Mouse (Mus musculus) neural tube, embryonic 14.5 days (tissue): ENCODE results near the gene Plau. TPM values are rescaled to one million over a fixed set of nuclear protein-coding genes. Genes with fewer than 3 reads are reported as not detected.

Source experiments
- ATAC-seq: fragments of 200-750 bp; cut with Nextera tagmentation; 2 replicates; pipeline ENCODE4 v1.8.0; 2017; ENCODE audit warnings: low read depth, mild to moderate bottlenecking, moderate TSS enrichment, moderate library complexity
- H3K27ac ChIP-seq: fragments of 300-500 bp; sonication (generic); 2 replicates; pipeline ENCODE4 v1.5.1; 2014; ENCODE audit warnings: low read depth, mild to moderate bottlenecking, control low read depth, low read length, moderate library complexity, mixed read lengths
- H3K27me3 ChIP-seq: fragments of 300-500 bp; sonication (generic); 2 replicates; pipeline ENCODE4 v1.6.1; 2014; ENCODE audit warnings: low read length; ENCODE audit not compliant: control insufficient read depth, insufficient read depth
- H3K36me3 ChIP-seq: fragments of 300-500 bp; sonication (generic); 2 replicates; pipeline ENCODE4 v1.6.1; 2014; ENCODE audit warnings: low read length, mixed read lengths; ENCODE audit not compliant: control insufficient read depth, insufficient read depth
- H3K4me1 ChIP-seq: fragments of 300-500 bp; sonication (generic); 2 replicates; pipeline ENCODE4 v1.6.1; 2014; ENCODE audit warnings: low read length; ENCODE audit not compliant: control insufficient read depth, insufficient read depth
- H3K4me2 ChIP-seq: fragments of 300-500 bp; sonication (generic); 2 replicates; pipeline ENCODE4 v1.6.1; 2014; ENCODE audit warnings: mild to moderate bottlenecking, low read depth, low read length, control low read depth
- H3K4me3 ChIP-seq: fragments of 300-500 bp; sonication (generic); 2 replicates; pipeline ENCODE4 v1.5.1; 2014; ENCODE audit warnings: low read depth, low read length, control low read depth, mixed read lengths
- H3K9ac ChIP-seq: fragments of 300-500 bp; sonication (generic); replicated peaks from 2 replicates; pipeline ENCODE4 v1.6.1; 2014; ENCODE audit warnings: low read depth, mild to moderate bottlenecking, control low read depth, low read length, mixed read lengths
- H3K9me3 ChIP-seq: fragments of 300-500 bp; sonication (generic); 2 replicates; pipeline ENCODE4 v1.6.1; 2016; ENCODE audit warnings: low read length; ENCODE audit not compliant: control insufficient read depth
- WGBS: fragments of 180-500 bp; shearing (Covaris S2); extraction: QIAGEN DNeasy Blood & Tissue Kit; methylation state at CpG from one replicate; pipeline ENCODE4 v1.1.7; 2014; 5-methylcytosine and 5-hydroxymethylcytosine counted together
- polyA plus RNA-seq: library from polyadenylated mRNA; unstranded; fragments of >200 nt; fragmentation: Nextera tagmentation; extraction: Ambion mirVana; gene quantifications from 2 replicates; pipeline ENCODE4 v1.2.1, GENCODE M21; 2014

Plau gene
- polyA plus RNA-seq, 1 experiment from 2014 or later = 0.19 TPM

GRCm38 (mm10) chr14:20866365-20866764 is 29.9 kb downstream of the Plau start:
- H3K9ac ChIP-seq = no peak overlapping the region
- no peaks in the 10 kb centered on the region for H3K4me1 ChIP-seq
- 98% methylated on average over 7 of the region's 7 CpGs for WGBS
- H3K4me2 ChIP-seq = no peak overlapping the region
- no peaks in the 10 kb centered on the region for H3K27me3 ChIP-seq
- no peak for ATAC-seq
- H3K27ac ChIP-seq = no peak overlapping the region
- no peaks in the 10 kb centered on the region for H3K36me3 ChIP-seq
- no peak overlapping the region for H3K4me3 ChIP-seq
- no peaks in the 10 kb centered on the region for H3K9me3 ChIP-seq

- no peak for ATAC-seq
- 91% methylated on average over 3 of the region's 3 CpGs for WGBS
These were observed 33.6 kb downstream of the Plau start for GRCm38 (mm10) chr14:20870110-20870509.

GRCm38 (mm10) chr14:20871495-20871894 is 35.0 kb downstream of the Plau start:
- Histone ChIP-seq H3K4me2 (no peak overlapping the region), H3K27ac (no peak overlapping the region), H3K36me3 (no peaks in the 10 kb centered on the region), H3K9ac (no peak overlapping the region), H3K4me1 (no peaks in the 10 kb centered on the region), H3K4me3 (no peak overlapping the region), H3K9me3 (no peaks in the 10 kb centered on the region), H3K27me3 (no peaks in the 10 kb centered on the region)
- 88% methylated on average over 1 of the region's 1 CpGs for WGBS
- no peak for ATAC-seq

More at GRCm38 (mm10) chr14:20870110-20870509, 33.6 kb downstream of the Plau start:
- H3K4me2 ChIP-seq = no peak overlapping the region
- H3K9ac ChIP-seq = no peak overlapping the region
- no peaks in the 10 kb centered on the region for H3K9me3 ChIP-seq
- no peaks in the 10 kb centered on the region for H3K4me1 ChIP-seq
- H3K27ac ChIP-seq = no peak overlapping the region
- H3K4me3 ChIP-seq = no peak overlapping the region
- H3K36me3 ChIP-seq = no peaks in the 10 kb centered on the region
- no peaks in the 10 kb centered on the region for H3K27me3 ChIP-seq

GRCm38 (mm10) chr14:20873307-20873706 is 36.8 kb downstream of the Plau start:
- ATAC-seq = no peak
- no peak overlapping the region for H3K4me3 ChIP-seq
- no peaks in the 10 kb centered on the region for H3K27me3 ChIP-seq
- 4% methylated on average over 8 of the region's 8 CpGs for WGBS
- no peaks in the 10 kb centered on the region for H3K4me1 ChIP-seq
- H3K27ac ChIP-seq = no peak overlapping the region
- H3K9me3 ChIP-seq = no peaks in the 10 kb centered on the region
- no peaks in the 10 kb centered on the region for H3K36me3 ChIP-seq
- no peak overlapping the region for H3K4me2 ChIP-seq
- H3K9ac ChIP-seq = no peak overlapping the region

- H3K4me1 ChIP-seq = no peaks in the 10 kb centered on the region
- 63% methylated on average over 6 of the region's 6 CpGs for WGBS
- no peaks in the 10 kb centered on the region for H3K9me3 ChIP-seq
- no peak overlapping the region for H3K4me3 ChIP-seq
- H3K4me2 ChIP-seq = no peak overlapping the region
- H3K27me3 ChIP-seq = no peaks in the 10 kb centered on the region
- no peak for ATAC-seq
- H3K27ac ChIP-seq = no peak overlapping the region
- no peaks in the 10 kb centered on the region for H3K36me3 ChIP-seq
- no peak overlapping the region for H3K9ac ChIP-seq
These were observed 37.5 kb downstream of the Plau start for GRCm38 (mm10) chr14:20873931-20874330.

GRCm38 (mm10) chr14:20884691-20885090 is 48.2 kb downstream of the Plau start:
- Histone ChIP-seq H3K4me3 (no peak overlapping the region), H3K4me2 (no peak overlapping the region), H3K27me3 (no peaks in the 10 kb centered on the region), H3K4me1 (0 out of 2 replicates have a peak, but pooled peaks cover 3% of the 10 kb centered on the region), H3K9me3 (no peaks in the 10 kb centered on the region), H3K27ac (no peak overlapping the region), H3K9ac (no peak overlapping the region), H3K36me3 (no peaks in the 10 kb centered on the region)
- ATAC-seq = no peak
- 84% methylated on average over 5 of the region's 5 CpGs for WGBS

GRCm38 (mm10) chr14:20885091-20885888 is 48.8 kb downstream of the Plau start:
- 45% methylated on average over 10 of the region's 10 CpGs for WGBS
- 0 out of 2 replicates have a peak, but pooled peaks cover 3% of the 10 kb centered on the region for H3K4me1 ChIP-seq
- H3K9me3 ChIP-seq = no peaks in the 10 kb centered on the region
- H3K9ac ChIP-seq = no peak overlapping the region
- H3K27me3 ChIP-seq = no peaks in the 10 kb centered on the region
- no peak overlapping the region for H3K4me3 ChIP-seq
- no peaks in the 10 kb centered on the region for H3K36me3 ChIP-seq
- no peak overlapping the region for H3K27ac ChIP-seq
- H3K4me2 ChIP-seq = no peak overlapping the region
- ATAC-seq = no peak

GRCm38 (mm10) chr14:20886266-20886665 is 49.8 kb downstream of the Plau start:
- no peak overlapping the region for H3K4me3 ChIP-seq
- H3K4me2 ChIP-seq = no peak overlapping the region
- 0 out of 2 replicates have a peak, but pooled peaks cover 3% of the 10 kb centered on the region for H3K4me1 ChIP-seq
- no peak overlapping the region for H3K27ac ChIP-seq
- no peak overlapping the region for H3K9ac ChIP-seq
- H3K9me3 ChIP-seq = no peaks in the 10 kb centered on the region
- no peaks in the 10 kb centered on the region for H3K27me3 ChIP-seq
- ATAC-seq = no peak
- 36% methylated on average over 4 of the region's 4 CpGs for WGBS
- no peaks in the 10 kb centered on the region for H3K36me3 ChIP-seq

- ATAC-seq = no peak
- no peaks in the 10 kb centered on the region for H3K9me3 ChIP-seq
- no peaks in the 10 kb centered on the region for H3K27me3 ChIP-seq
- H3K4me3 ChIP-seq = no peak overlapping the region
- H3K4me1 ChIP-seq = 0 out of 2 replicates have a peak, but pooled peaks cover 3% of the 10 kb centered on the region
- 91% methylated on average over 7 of the region's 7 CpGs for WGBS
- no peak overlapping the region for H3K27ac ChIP-seq
- H3K4me2 ChIP-seq = no peak overlapping the region
- H3K36me3 ChIP-seq = no peaks in the 10 kb centered on the region
- H3K9ac ChIP-seq = no peak overlapping the region
These were observed 51.2 kb downstream of the Plau start for GRCm38 (mm10) chr14:20887541-20888085.
